Mouse (Mus musculus): ENCODE measurements around the gene Arhgef26.

Gene Arhgef26

GRCm38 (mm10) chr3:62338044-62338443 is at the start of gene Arhgef26:
Gene Arhgef26 (plus strand): TSS chr3:62338344.
- no peak for DNase-seq

- DNase-seq, result no peak
Observed at GRCm38 (mm10) chr3:62310493-62310892, 27.7 kb upstream of the Arhgef26 start.

GRCm38 (mm10) chr3:62311224-62311623 is 26.9 kb upstream of the Arhgef26 start:
- no peak for DNase-seq

- no peak for DNase-seq
Observed at GRCm38 (mm10) chr3:62324708-62325107, 13.4 kb upstream of the Arhgef26 start.

- no peak for DNase-seq
Observed at GRCm38 (mm10) chr3:62327903-62328302, 10.2 kb upstream of the Arhgef26 start.

- no peak for DNase-seq
Observed at GRCm38 (mm10) chr3:62338461-62338853, 313 bp downstream of the Arhgef26 start.

GRCm38 (mm10) chr3:62338854-62339515 is 841 bp downstream of the Arhgef26 start:
- peak; percentile 80 for DNase-seq

GRCm38 (mm10) chr3:62339516-62340051 is 1.4 kb downstream of the Arhgef26 start:
- DNase-seq, result peak; percentile 66

- peak; percentile 11 for DNase-seq
Observed at GRCm38 (mm10) chr3:62340154-62340760, 2.1 kb downstream of the Arhgef26 start.

- DNase-seq, result peak; percentile 54
Observed at GRCm38 (mm10) chr3:62340861-62341260, 2.7 kb downstream of the Arhgef26 start.

GRCm38 (mm10) chr3:62341496-62342205 is 3.5 kb downstream of the Arhgef26 start:
- DNase-seq, result no peak

- DNase-seq, result no peak
Observed at GRCm38 (mm10) chr3:62348514-62349217, 10.5 kb downstream of the Arhgef26 start.

- peak; percentile 29 for DNase-seq
Observed at GRCm38 (mm10) chr3:62349218-62349897, 11.2 kb downstream of the Arhgef26 start.

GRCm38 (mm10) chr3:62352071-62352470 is 13.9 kb downstream of the Arhgef26 start:
- no peak for DNase-seq

- DNase-seq, result no peak
Observed at GRCm38 (mm10) chr3:62352876-62353275, 14.7 kb downstream of the Arhgef26 start.

GRCm38 (mm10) chr3:62367882-62368281 is 29.7 kb downstream of the Arhgef26 start:
- DNase-seq, result no peak

GRCm38 (mm10) chr3:62372841-62373240 is 34.7 kb downstream of the Arhgef26 start:
- DNase-seq, result peak; percentile 56

- DNase-seq, result no peak
Observed at GRCm38 (mm10) chr3:62374346-62374745, 36.2 kb downstream of the Arhgef26 start.

- DNase-seq, result peak; percentile 54
Observed at GRCm38 (mm10) chr3:62374831-62375230, 36.7 kb downstream of the Arhgef26 start.

GRCm38 (mm10) chr3:62376719-62377118 is 38.6 kb downstream of the Arhgef26 start:
- no peak for DNase-seq

- no peak for DNase-seq
Observed at GRCm38 (mm10) chr3:62379946-62380345, 41.8 kb downstream of the Arhgef26 start.

GRCm38 (mm10) chr3:62380420-62380819 is 42.3 kb downstream of the Arhgef26 start:
- no peak for DNase-seq

Data from lung, postnatal 14 days (tissue).